Mouse (Mus musculus) cerebellum, adult 9-10 months (tissue): ENCODE results near the gene Vnn1.

Experiments used
- DNase-seq: peaks from one replicate; pipeline ENCODE4 v3.0.0; 2022

The Vnn1 gene

DNA sequence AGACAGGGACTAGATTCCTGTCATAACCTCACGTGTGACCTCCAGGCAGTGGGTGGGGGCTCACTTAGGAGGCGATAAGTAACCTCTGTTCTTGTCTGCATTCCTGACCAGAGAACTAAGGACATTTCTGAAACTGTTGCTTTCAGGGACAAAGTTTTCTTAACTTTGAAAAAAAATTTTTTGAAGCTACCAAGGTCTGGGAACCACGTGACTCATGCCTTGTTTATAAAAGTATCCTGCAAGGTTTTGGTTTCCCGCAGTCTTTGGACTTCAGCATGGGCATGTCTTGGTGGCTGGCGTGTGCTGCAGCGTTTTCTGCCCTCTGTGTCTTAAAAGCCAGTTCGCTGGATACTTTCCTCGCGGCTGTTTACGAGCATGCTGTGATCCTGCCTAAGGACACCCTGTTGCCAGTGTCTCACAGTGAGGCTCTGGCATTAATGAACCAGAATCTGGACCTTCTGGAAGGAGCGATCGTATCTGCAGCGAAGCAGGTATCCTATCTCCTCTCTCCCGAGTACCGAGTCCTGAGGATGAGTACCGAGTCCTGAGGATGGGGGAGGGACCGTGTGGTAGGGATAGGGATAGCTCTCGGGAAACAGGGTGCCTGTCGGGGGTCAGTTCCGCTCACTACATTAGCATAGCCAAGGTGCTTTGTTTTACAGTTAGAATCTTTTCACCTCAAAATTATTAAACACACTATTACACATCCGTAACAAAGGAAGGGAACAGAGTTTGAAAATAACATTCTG is at the start of gene Vnn1:
TSS of gene Vnn1 (plus strand) at position 88 of the 749 bp plus-strand sequence.
- no peak for DNase-seq

DNA sequence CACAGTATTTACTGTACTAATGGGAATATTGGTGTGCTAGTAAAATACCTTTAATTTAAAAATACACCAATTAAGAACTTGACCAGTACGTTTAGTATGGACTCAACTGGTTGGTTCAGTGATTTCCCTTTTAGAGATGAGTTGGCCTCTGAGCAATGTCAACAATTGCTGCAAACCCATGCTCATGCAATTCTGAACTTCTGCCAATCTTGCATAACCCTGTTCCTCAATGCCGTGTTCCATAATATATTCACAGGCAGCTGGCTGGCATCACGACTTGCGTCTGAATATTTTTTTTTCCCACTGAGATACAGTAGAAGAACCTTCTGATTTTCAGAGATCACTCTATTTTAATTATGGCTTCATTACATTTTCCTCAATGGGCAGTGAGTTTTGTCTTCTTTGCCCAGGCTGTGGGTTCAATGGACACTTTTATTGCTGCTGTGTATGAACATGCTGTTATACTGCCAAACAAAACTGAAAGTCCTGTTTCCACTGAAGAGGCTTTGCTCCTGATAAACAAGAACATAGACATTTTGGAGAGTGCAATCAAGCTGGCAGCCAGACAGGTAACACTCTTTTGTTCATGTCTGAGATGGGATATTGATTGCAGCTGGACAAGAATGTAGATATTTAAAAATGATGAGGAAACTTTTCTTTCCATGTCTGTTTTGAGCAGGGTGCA is 43.1 kb upstream of the Vnn1 start, which contains the start of gene Vnn3:
TSS of gene Vnn3 (plus strand) at position 235 of the 685 bp plus-strand sequence.
- no peak for DNase-seq

DNA sequence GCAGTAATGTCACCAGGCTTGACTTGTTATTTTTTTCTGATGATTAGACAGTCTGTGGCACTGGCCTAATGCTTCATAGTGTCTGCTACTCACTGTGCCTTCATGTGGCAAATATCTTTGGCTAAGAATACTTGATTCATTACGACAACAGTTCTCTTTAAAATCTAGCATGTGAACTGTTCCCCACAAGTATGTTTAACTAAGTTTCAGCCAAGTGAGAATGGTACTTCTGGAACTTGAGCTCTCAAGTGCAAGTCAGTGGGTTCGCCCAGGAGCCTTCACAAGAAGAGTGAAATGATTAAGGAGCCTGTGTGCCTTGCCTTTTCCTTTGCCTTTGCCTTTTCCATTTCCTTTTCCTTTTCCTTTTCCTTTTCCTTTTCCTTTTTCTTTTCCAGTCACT is 42.4 kb upstream of the Vnn1 start:
- no peak for DNase-seq

DNA sequence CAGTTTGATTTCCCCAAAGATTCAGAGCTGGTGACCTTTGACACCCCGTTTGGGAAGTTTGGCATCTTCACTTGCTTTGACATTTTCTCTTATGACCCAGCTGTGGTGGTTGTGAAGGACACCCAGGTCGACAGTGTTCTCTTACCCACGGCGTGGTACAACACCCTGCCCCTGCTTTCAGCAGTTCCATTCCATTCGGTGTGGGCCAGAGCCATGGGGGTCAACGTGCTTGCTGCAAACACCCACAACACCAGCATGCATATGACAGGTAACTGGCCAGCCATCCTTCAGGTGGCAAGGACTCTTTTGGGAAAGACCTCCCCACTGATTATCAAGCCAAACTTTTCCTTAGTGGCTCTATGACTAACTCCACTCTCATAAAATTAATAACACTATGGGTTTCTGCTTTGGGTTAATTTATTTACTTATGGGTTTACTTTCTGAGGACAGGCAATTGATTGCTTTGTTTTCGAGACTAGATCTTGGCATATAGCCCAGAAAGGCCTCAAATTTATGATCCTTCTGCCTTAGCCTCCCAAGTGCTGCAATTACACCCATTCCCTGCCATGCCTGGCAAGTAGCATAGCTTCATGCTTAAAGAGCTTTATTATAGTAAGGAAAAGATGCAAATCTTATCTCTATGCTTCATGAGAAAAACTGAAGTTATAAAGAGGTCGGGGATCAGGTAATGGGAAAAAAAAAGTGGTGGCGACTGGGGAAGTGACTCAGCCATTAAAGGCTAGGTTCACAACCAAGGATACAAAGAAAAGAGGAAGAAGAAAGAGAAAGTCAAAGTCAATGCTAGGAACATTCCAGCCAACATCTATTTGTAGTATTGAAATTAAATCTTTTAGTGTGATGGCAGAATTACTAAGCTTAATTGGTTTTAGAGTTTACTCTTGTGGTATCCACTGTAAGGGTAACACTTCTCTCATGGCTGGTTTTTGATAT is 29.9 kb upstream of the Vnn1 start:
- no peak for DNase-seq

DNA sequence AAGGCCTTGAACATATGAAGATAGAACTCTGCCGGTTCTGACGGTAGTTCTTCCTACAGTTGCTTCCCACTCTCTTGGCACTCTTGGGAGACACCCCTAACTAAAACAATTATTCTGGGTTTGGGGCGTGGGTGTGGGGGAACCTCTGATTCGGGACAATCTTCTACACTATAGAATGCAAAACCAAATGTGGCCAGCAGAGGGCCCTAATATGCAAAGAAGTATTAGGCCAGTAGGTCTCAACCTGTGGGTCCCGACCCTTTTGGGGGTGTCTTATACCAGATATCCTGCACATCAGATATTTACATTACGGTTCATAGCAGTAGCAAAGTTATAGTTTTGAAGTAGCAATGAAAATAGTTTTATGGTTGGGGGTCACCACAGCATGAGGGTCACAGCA is 13.8 kb upstream of the Vnn1 start:
- peak; percentile 6 for DNase-seq

DNA sequence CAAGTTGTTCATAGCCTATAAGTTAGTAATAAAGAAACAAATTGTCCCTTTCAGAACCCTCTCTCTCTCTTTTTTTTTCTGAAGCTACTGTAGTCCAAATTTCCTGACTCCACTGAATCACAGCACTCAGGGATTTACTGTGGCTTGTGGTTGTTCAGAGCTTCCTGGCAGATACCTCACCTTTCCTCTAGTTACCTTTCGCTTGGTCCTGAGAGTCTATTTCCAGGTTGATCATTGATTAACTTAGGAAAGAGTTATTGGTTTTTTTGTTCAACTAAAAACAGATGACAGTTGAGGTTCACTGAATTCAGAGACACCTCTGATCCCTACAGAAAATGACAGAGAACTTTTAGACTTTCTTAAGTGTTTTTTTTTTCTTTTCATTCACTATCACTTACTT is 9.6 kb upstream of the Vnn1 start:
- DNase-seq = no peak

DNA sequence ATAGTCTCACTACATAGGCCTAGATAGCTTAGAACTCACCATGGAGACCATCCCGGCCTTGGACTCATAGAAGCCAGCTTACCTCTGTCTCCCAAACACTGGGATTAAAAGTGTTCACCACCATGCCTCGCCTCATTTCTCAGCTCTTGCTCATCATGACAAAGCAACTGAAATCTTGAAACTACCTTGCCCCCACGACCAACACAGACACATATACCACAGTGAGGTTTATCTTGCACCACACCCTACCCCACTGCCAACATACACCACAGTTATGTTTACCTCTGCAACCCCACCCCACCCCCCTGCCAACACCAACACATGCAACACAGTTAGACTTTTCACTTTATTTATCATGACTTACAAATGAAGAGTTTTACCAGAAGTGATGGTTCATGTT is 8.4 kb upstream of the Vnn1 start:
- no peak for DNase-seq

DNA sequence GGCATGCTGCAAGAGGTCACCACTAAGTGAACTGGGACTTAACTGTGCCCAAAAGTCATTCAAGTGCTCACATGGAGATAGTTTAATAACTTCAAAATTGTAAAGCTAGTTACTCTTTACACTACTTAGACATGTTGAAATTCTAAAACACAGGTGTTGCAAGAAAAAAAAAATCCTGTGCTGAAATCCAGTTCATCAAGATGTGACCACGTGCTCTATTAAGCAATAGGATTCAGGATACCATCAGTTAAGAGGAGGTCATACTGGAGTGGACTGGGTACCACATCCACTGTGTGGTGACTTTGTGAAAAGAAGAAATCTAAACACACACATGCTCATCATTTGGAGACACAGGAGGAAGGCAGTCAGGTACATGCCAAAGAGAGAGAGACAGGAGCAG is 1.5 kb upstream of the Vnn1 start:
- DNase-seq = no peak

DNA sequence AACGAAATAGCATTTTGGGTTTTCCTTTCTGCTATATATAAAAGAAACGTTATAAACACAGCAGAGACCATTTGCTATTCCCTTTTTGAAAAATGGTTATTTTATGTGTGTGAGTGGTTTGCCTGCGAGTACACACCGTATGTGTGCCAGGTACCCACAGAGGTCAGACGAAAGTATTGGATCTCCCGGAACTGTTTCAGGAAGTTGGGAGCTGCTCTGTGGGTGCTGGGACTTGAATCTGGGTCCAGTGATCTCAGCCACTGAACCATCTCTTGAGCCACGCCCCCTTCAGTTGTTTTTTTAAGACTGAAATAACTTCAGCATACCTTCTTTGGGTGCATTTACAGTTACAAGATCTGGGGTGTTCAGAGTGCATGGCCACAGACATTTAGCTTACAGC is 888 bp downstream of the Vnn1 start:
- DNase-seq = no peak

DNA sequence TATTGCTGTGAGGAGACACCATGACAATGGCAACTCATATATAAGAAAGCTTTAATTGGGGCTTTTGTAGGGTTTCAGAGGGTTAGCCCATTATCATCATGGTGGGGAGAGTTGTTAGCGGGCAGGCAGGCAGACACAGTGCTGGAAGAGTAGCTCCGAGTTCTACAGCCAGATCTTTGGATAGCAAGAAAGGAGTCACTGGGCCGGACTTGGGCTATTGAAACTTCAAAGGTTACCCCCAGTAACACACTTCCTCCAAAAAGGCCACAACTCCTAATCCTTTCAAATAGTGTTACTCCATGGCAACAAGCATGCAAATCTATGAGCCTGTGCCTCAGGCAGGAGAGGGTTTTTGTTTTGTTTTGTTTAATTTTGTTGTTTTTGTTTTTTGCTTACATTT is 6.6 kb downstream of the Vnn1 start:
- no peak for DNase-seq

DNA sequence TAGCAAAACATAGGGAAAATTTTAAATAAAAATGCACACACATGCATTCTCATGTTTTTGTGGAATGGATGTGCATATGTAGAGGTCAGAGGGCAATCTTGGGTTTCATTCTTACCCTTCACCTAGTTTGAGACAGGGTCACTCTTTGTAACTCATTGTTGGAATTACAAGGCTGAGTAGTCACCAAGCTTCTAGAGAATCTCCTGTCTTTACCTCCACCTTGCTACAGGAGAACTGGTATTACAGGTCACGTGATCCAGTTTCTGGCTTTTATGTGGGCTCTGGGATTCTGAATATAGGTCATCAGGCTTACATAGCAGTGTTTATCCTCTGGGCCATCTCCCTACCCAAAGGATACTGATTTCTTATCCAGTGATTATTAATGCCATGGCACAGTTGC is 11.2 kb downstream of the Vnn1 start:
- DNase-seq = no peak

DNA sequence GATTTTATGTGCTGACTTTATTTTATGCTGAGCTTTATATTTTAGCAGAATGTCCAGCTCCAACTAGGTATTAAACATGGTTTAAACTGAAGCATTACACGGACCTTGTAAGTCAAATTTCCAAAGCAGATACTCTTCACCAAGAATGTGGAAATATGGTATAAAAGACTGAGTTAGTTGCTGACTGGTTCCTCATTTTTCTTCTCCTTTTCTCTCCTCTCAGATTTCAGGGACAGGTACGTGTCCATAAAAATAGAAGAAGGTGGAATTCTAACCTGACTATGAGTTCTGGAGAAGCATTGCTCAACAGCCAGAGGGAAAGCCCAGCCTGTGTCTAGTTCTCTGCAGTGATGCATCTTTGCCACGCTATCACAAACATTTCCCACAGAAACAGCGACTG is 25.6 kb downstream of the Vnn1 start, which contains the start of gene Taar1:
TSS of gene Taar1 (plus strand) at position 301 of the 400 bp plus-strand sequence.
- no peak for DNase-seq

DNA sequence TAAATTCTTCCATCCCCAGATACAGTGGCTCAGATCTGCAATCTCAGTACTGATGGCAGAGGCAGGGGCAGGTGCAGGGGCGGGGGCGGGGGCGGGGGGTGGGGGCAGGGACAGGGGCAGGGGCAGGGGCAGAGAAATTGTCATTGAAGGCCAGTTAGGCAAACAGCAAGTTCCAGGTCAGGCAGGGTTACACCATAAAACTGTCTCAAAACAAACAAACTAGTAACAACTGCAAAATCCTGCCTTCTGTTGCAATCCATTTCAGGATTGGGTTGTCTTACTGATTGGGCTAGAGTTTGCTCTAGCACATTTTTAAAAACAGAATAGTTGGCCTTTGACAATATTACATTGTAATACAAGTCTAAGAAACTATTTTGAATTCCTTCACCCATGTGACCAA is 28.0 kb downstream of the Vnn1 start:
- no peak for DNase-seq

DNA sequence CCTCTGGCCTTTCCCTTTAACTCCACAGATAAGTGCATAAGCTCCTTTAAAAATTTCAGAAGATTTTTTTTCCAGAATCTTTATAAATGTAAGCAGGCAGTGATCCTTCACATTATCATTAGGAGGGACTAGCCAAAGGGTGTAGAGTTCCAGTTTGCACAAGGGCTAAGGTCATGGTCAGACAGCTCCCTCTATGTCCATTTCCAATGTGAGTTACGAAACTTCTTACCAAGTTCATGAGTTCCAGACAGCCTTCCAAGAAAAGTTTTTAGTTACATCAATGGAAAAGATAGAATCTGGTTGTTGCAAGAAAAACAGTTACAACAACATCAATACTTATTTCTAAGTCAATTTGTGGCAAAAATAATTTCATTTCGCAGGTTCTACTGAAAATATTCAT is 29.5 kb downstream of the Vnn1 start:
- DNase-seq = no peak

DNA sequence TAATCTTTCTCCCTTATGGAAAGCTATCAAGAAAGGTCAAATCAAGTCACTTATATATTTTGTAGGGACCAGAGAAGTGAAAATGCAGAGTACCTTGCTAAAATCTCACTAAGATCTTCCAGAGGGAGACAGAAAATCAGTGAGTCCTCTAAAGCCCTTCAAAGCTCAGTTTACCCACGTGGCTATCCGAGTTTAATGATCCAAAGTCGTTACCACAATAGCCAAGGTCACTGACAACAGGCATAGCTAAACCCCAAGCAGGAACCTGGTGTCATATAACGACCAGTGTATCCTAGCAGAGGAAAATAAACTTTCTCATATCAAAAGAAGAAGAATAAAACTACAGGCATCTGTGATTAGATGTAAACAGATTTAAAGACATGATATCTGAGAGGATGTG is 43.1 kb downstream of the Vnn1 start:
- DNase-seq = no peak

DNA sequence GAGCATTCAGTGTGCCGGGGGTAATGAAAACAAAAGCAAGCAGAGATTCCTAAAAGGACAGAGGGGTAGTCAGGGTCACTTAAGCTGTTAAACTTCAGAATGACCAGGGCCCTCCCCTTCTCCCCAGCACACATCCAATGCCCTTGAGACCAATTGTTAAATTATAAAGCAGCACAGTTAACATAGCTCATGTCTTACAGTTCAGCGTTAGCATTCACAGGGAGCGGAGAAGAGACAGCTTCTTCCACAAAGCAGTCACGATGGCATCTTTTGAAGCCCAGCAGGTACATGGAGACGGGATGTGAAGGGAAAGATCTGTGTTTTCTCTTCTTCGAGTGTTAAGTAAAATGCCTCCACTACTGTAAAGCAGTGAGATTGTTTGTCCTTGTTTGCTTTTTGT is 43.8 kb downstream of the Vnn1 start, which contains the start of gene Taar2:
TSS of gene Taar2 (plus strand) at position 261 of the 400 bp plus-strand sequence.
- no peak for DNase-seq

DNA sequence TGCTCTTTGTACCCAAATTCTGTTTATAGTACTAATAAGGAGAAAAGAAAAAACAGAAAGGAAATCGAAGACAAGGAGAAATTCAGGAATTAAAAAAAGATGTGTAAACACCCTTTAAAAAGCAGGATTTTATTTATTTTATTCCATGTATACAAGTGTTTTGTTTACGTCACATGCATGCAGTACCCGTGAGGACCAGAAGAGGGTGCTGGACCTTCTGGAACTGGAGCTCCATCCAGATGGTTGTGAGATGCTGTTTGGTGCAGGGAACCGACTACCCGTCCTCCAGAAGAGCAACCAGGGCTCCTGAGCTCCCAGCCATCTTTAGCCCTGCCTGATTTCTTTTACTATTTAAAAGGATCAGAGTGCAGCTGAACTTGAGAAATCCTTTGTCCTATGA is 48.0 kb downstream of the Vnn1 start:
- no peak for DNase-seq

DNA sequence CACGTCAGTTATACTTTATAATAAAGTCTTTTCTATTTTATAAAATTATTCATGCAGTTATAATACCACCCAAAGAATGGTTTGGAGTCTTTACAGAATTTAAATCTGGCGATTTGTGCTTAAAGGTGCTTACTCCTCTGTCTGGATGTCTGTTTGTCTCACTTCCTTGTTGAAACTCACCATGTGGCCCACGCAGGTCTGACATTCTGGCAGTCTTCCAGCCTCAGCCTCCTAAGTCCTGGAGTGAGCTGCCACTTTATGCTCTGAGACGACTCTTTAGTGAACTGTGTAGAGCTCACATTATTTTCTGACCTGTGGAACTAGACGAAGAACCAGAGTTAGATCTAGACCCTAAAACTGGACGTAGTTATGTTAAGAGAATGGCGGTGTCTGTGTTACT is 53.5 kb downstream of the Vnn1 start:
- DNase-seq = no peak

DNA sequence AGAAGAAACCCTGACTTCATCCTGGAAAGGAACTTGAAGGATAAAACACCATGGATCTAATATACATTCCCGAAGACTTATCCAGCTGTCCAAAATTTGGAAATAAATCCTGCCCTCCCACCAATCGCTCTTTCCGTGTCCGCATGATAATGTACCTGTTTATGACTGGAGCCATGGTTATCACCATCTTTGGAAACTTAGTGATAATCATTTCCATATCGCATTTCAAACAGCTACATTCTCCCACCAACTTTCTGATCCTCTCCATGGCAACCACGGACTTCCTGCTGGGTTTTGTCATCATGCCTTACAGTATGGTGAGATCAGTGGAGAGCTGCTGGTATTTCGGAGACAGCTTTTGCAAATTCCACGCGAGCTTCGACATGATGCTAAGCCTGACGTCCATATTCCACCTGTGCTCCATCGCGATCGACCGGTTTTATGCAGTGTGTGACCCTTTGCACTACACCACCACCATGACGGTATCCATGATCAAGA is 55.1 kb downstream of the Vnn1 start, which contains the start of gene Taar3:
TSS of gene Taar3 (plus strand) at position 51 of the 498 bp plus-strand sequence.
- DNase-seq = no peak

DNA sequence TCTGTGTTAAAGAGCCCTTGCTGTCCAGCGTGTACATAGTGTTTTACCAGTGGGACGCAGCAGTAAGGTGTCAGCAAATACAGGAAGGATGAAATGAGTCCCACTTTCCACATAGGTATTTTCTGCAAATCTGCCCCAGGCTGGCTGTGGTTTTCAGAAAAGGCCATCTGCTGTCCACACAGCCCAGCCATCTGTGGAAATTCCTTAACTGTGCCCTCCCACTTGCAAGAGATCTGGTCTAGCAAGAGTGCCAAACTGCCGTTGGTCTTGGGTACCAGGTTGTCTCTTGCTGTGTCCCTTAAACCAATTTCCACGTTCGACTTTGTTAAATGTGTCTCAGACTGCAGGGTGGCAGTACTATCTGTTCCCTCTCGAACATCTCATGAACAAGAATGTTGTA is 57.2 kb downstream of the Vnn1 start:
- peak; percentile 71 for DNase-seq
